Mouse (Mus musculus) lung, postnatal 0 days (tissue): ENCODE data around the gene Eri3. TPM values are rescaled to one million over a fixed set of nuclear protein-coding genes. Genes with fewer than 3 reads are reported as not detected.

Experiments
- ATAC-seq: fragments of 200-750 bp; cut with Nextera tagmentation; 2 replicates; pipeline ENCODE4 v1.8.0; 2017; ENCODE audit warnings: moderate library complexity
- DNase-seq: peaks from one replicate; pipeline ENCODE4 v3.0.0-alpha.2; 2016; ENCODE audit warnings: low spot score
- H3K27ac ChIP-seq: fragments of 300-500 bp; sonication (generic); 2 replicates; pipeline ENCODE4 v1.5.1; 2014; ENCODE audit warnings: antibody characterized with exemption, mild to moderate bottlenecking, low read length, mixed read lengths
- H3K27me3 ChIP-seq: fragments of 300-500 bp; sonication (generic); replicated peaks from 2 replicates; pipeline ENCODE4 v1.6.1; 2014; ENCODE audit warnings: low read length, mixed read lengths; ENCODE audit not compliant: insufficient read depth
- H3K36me3 ChIP-seq: fragments of 300-500 bp; sonication (generic); 2 replicates; pipeline ENCODE4 v1.6.1; 2014; ENCODE audit warnings: low read length, mixed read lengths; ENCODE audit not compliant: insufficient read depth
- H3K4me1 ChIP-seq: fragments of 300-500 bp; sonication (generic); 2 replicates; pipeline ENCODE4 v1.6.1; 2014; ENCODE audit warnings: antibody characterized with exemption, low read depth, low read length, mixed read lengths; ENCODE audit not compliant: insufficient read depth
- H3K4me2 ChIP-seq: fragments of 300-500 bp; sonication (generic); replicated peaks from 2 replicates; pipeline ENCODE4 v1.6.1; 2014; ENCODE audit warnings: low read depth, mild to moderate bottlenecking, low read length, moderate library complexity, mixed read lengths
- H3K4me3 ChIP-seq: fragments of 300-500 bp; sonication (generic); 2 replicates; pipeline ENCODE4 v1.5.1; 2014; ENCODE audit warnings: low read depth, low read length
- H3K9ac ChIP-seq: fragments of 300-500 bp; sonication (generic); replicated peaks from 2 replicates; pipeline ENCODE4 v1.6.1; 2014; ENCODE audit warnings: low read depth, mild to moderate bottlenecking
- H3K9me3 ChIP-seq: fragments of 300-500 bp; sonication (generic); 2 replicates; pipeline ENCODE4 v1.6.1; 2016; ENCODE audit warnings: low read length, mixed read lengths
- CTCF ChIP-seq: IDR thresholded peaks from 2 replicates; pipeline ENCODE4 v1.5.1; 2016; ENCODE audit warnings: antibody characterized with exemption, mild to moderate bottlenecking
- EP300 ChIP-seq: IDR thresholded peaks from 2 replicates; pipeline ENCODE4 v1.6.1; 2016; ENCODE audit warnings: antibody characterized with exemption, mild to moderate bottlenecking, control low read depth
- WGBS: fragments of 180-500 bp; shearing (Covaris S2); extraction: QIAGEN DNeasy Blood & Tissue Kit; methylation state at CpG from one replicate; pipeline ENCODE4 v1.1.7; 2014; 5-methylcytosine and 5-hydroxymethylcytosine counted together
- polyA plus RNA-seq: library from polyadenylated mRNA; unstranded; fragments of >200 nt; fragmentation: Nextera tagmentation; extraction: Ambion mirVana; gene quantifications from 2 replicates; pipeline ENCODE4 v1.2.1, GENCODE M21; 2015

The Eri3 gene
- polyA plus RNA-seq, 1 experiment from 2014 or later, result 79.3 TPM

DNA sequence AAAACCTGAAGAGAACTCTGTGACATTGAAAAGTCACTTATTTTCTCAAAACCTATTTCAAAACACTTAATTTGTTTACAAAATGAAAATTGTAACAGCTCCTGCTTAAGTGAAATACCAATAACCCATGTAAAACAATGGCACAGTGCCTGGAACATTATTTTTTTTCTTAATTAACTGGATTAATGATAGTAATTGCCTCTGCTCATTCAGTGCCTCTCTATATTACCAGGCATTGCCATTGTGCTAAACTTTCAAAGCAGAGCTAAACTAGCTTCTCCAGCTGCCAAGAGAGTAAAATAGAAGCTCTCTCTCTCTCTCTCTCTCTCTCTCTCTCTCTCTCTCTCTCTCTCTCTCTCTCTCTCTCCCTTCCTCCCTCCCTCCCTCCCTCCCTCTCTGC is 132.3 kb downstream of the Eri3 start:
- no peak overlapping the region for H3K9ac ChIP-seq
- no peaks in the 10 kb centered on the region for H3K27me3 ChIP-seq
- peak overlapping the region; percentile 73 for H3K4me2 ChIP-seq
- no peaks in the 10 kb centered on the region for H3K9me3 ChIP-seq
- peaks cover 6% of the 10 kb centered on the region; the same call in 1 of the 2 replicates for H3K4me1 ChIP-seq
- H3K36me3 ChIP-seq, result peaks cover 10% of the 10 kb centered on the region; the same call in 1 of the 2 replicates
- ATAC-seq (peak; percentile 4; the same call in 1 of the 2 replicates), DNase-seq (no peak)
- H3K4me3 ChIP-seq, result peak overlapping the region; percentile 78
- no peak for TF ChIP-seq CTCF
- TF ChIP-seq EP300, result peak; percentile 7; the same call in 1 of the 2 replicates
- H3K27ac ChIP-seq, result no peak overlapping the region

- peaks cover 5% of the 10 kb centered on the region; the same call in 1 of the 2 replicates for H3K36me3 ChIP-seq
- TF ChIP-seq EP300 (no peak), CTCF (no peak)
- 56% methylated on average over 6 of the region's 6 CpGs for WGBS
- peaks cover 6% of the 10 kb centered on the region; the same call in 1 of the 2 replicates for H3K4me1 ChIP-seq
- no peak overlapping the region for H3K9ac ChIP-seq
- H3K27ac ChIP-seq, result no peak overlapping the region
- no peak overlapping the region for H3K4me3 ChIP-seq
- no peaks in the 10 kb centered on the region for H3K27me3 ChIP-seq
- DNase-seq, result no peak
- no peaks in the 10 kb centered on the region for H3K9me3 ChIP-seq
- no peak for ATAC-seq
- H3K4me2 ChIP-seq, result no peak overlapping the region
Observed at GRCm38 (mm10) chr4:117683048-117683768, 133.0 kb downstream of the Eri3 start.

DNA sequence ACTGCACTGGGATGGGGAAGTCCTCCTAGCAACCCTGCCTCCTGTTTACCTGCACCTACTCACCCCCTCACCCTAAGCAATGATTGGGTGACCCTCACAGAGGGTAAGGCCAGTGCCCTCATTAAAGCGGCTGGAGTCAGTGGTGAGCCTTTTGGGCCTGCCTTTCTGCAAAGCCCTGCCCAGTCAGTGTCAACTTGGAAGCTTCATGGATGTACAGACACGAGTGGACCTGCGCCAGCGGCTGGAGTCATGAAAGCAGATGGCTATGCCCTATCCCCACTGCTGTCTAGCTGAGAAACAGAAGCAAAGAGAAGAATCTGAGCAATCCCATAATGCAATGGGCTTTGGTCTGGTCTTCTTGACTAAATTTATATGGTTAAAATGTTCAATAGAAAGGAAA is 136.2 kb downstream of the Eri3 start:
- Histone ChIP-seq H3K9me3 (no peaks in the 10 kb centered on the region), H3K4me1 (peaks cover 3% of the 10 kb centered on the region; the same call in 1 of the 2 replicates), H3K36me3 (no peaks in the 10 kb centered on the region), H3K27ac (no peak overlapping the region), H3K4me2 (no peak overlapping the region), H3K27me3 (no peaks in the 10 kb centered on the region), H3K4me3 (no peak overlapping the region), H3K9ac (no peak overlapping the region)
- TF ChIP-seq EP300 (no peak), CTCF (no peak)
- WGBS, result 83% methylated on average over 4 of the region's 4 CpGs
- DNase-seq, result no peak
- no peak for ATAC-seq

DNA sequence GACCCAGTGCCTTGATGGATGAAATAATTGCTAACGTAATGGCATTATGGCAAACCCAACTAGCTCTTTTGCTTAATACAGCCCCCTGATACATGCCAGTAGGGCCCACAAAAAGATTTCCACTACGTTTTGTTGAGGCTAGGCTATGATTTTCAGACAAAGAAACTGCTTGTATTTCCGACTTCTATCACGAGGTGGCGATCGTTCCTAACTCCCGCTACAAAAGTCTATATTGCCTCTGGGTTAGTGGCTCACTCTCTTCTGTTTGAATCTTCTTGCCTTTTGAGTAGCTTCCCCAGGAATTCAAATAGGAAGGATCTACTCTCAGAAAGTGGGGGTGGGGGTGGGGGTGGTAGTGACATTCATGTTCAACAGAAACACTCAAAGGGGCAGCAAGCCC is 155.2 kb downstream of the Eri3 start:
- Histone ChIP-seq H3K4me1 (no peaks in the 10 kb centered on the region), H3K4me3 (no peak overlapping the region), H3K27ac (no peak overlapping the region), H3K9ac (no peak overlapping the region), H3K36me3 (no peaks in the 10 kb centered on the region), H3K4me2 (no peak overlapping the region), H3K9me3 (no peaks in the 10 kb centered on the region), H3K27me3 (no peaks in the 10 kb centered on the region)
- WGBS, result 3% methylated on average over 7 of the region's 7 CpGs
- ATAC-seq, result no peak
- peak; percentile 70 for DNase-seq
- no peak for TF ChIP-seq EP300
- TF ChIP-seq CTCF, result peak; percentile 81

DNA sequence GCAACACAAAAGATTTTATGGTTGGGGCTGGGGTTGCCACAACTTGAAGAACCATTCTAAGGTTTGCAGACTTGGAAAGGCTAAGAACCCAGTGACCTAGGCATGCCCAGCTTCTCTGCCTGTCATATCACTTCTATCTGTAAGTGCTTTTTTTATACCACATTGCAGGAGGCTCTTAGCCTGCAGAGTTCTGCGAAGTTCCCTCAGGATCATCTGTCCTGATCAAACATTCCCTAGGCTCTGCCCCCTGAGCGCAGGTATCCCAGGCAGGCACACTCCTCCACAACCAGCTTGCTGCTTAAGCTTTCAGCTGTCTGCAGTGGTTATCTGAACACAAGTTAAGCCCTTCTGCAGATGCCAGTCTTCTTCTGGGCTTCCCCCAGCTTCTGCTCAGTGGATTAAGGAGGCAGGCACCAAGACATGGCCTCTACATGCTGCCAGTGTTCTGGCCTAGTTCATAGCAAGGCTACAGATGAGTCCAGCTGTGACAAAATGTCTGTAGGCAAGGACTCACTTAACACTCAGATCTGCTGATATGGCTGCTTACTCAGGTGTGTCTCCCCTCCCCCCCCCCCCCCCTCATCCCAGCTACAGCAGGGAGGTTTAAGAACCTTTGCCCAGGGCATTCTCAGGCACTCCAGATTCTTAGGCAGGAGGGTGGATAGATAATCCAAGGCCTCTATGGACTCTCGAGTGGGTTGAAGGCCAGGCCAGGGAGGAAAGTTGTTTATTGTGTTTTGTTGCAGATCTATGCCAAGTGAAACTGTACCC is 158.8 kb downstream of the Eri3 start:
- ATAC-seq, result peak; percentile 25; the same call in 1 of the 2 replicates
- no peak overlapping the region for H3K27ac ChIP-seq

DNA sequence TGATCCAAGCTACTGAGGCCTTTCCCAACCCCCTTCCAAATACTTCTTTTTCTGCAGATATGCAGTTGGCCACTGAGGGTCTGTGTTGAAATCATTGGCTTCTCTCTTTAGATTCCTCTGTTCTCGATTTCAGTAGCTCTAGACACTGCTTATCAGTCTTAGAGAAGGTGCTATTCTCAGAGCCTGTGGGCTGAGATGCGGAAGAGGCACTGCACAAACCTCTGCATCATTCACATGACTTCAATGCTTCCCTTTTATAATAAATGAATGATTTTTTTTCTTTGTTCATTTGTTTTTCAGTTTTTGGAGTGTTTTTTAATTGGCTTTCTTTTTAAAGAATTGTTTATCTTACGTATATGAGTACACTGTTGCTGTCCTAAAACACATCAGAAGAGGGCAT is 162.1 kb downstream of the Eri3 start:
- no peaks in the 10 kb centered on the region for H3K4me1 ChIP-seq
- H3K4me2 ChIP-seq, result no peak overlapping the region
- H3K9ac ChIP-seq, result no peak overlapping the region
- ATAC-seq (no peak), DNase-seq (no peak)
- 72% methylated on average over 3 of the region's 3 CpGs for WGBS
- no peak overlapping the region for H3K4me3 ChIP-seq
- H3K9me3 ChIP-seq, result no peaks in the 10 kb centered on the region
- no peak overlapping the region for H3K27ac ChIP-seq
- TF ChIP-seq EP300, result no peak
- TF ChIP-seq CTCF, result no peak
- H3K36me3 ChIP-seq, result no peaks in the 10 kb centered on the region
- no peaks in the 10 kb centered on the region for H3K27me3 ChIP-seq

More for the DNA sequence above, 158.8 kb downstream of the Eri3 start:
- TF ChIP-seq EP300 (no peak), CTCF (no peak)
- H3K9ac ChIP-seq, result no peak overlapping the region
- no peaks in the 10 kb centered on the region for H3K27me3 ChIP-seq
- H3K9me3 ChIP-seq, result no peaks in the 10 kb centered on the region
- DNase-seq, result no peak
- no peaks in the 10 kb centered on the region for H3K4me1 ChIP-seq
- no peak overlapping the region for H3K4me3 ChIP-seq
- no peak overlapping the region for H3K4me2 ChIP-seq
- 48% methylated on average over 3 of the region's 3 CpGs for WGBS
- no peaks in the 10 kb centered on the region for H3K36me3 ChIP-seq
